Mouse (Mus musculus) heart, postnatal 10 days (tissue): ENCODE data around the gene Slc31a2. TPM values are rescaled to one million over a fixed set of nuclear protein-coding genes. Genes with fewer than 3 reads are reported as not detected.

Source experiments
- DNase-seq, 2 experiments: peaks; one replicate each; pipeline ENCODE4 v3.0.0; 2021
- intact Hi-C: fragments of 180-260 bp; cut with DNase I; formaldehyde crosslinking; loops from one replicate; pipeline ENCODE4 v1.15.1; 2025
- total RNA-seq, 2 experiments: library from RNA; stranded (reverse); gene quantifications; 2 replicates each; pipeline ENCODE4 v1.2.3; 2021

The Slc31a2 gene
- total RNA-seq, 2 experiments from 2014 or later = 12.5 to 13.4 TPM

- intact Hi-C loops = no loop called here
- DNase-seq = no peak
Measured at GRCm38 (mm10) chr4:62278081-62278480, 15.7 kb downstream of the Slc31a2 start.

GRCm38 (mm10) chr4:62281319-62281718 is 19.0 kb downstream of the Slc31a2 start:
- DNase-seq = no peak
- intact Hi-C loops = no loop called here

- intact Hi-C loops = no loop called here
- DNase-seq = no peak
Measured at GRCm38 (mm10) chr4:62282969-62283368, 20.6 kb downstream of the Slc31a2 start.

- DNase-seq = no peak
- intact Hi-C loops = no loop called here
Measured at GRCm38 (mm10) chr4:62285576-62285975, 23.2 kb downstream of the Slc31a2 start.

- intact Hi-C loops = no loop called here
- DNase-seq = peak; percentile 78 to 83
Measured at GRCm38 (mm10) chr4:62286257-62286991, 24.1 kb downstream of the Slc31a2 start.

GRCm38 (mm10) chr4:62286992-62287900 is 24.9 kb downstream of the Slc31a2 start:
- intact Hi-C loops = no loop called here
- peak; percentile 41 to 46 for DNase-seq

GRCm38 (mm10) chr4:62289226-62289625 is 26.9 kb downstream of the Slc31a2 start:
- no peak for DNase-seq
- intact Hi-C loops = no loop called here

GRCm38 (mm10) chr4:62290816-62291505 is 28.6 kb downstream of the Slc31a2 start:
- DNase-seq = no peak
- intact Hi-C loops = no loop called here

GRCm38 (mm10) chr4:62292461-62293180 is 30.3 kb downstream of the Slc31a2 start:
- intact Hi-C loops = no loop called here
- no peak for DNase-seq

GRCm38 (mm10) chr4:62293219-62293861 is 31.0 kb downstream of the Slc31a2 start:
- intact Hi-C loops = no loop called here
- no peak for DNase-seq

GRCm38 (mm10) chr4:62294741-62295140 is 32.4 kb downstream of the Slc31a2 start:
- DNase-seq = no peak
- intact Hi-C loops = no loop called here

- no peak for DNase-seq
- intact Hi-C loops = no loop called here
Measured at GRCm38 (mm10) chr4:62297280-62298130, 35.1 kb downstream of the Slc31a2 start.

- no peak for DNase-seq
- intact Hi-C loops = no loop called here
Measured at GRCm38 (mm10) chr4:62300001-62300400, 37.6 kb downstream of the Slc31a2 start.

GRCm38 (mm10) chr4:62302795-62303194 is 40.4 kb downstream of the Slc31a2 start:
- no peak for DNase-seq
- intact Hi-C loops = no loop called here

- intact Hi-C loops = no loop called here
- no peak for DNase-seq
Measured at GRCm38 (mm10) chr4:62303288-62303687, 40.9 kb downstream of the Slc31a2 start.

- intact Hi-C loops = no loop called here
- no peak for DNase-seq
Measured at GRCm38 (mm10) chr4:62306301-62306700, 43.9 kb downstream of the Slc31a2 start.

GRCm38 (mm10) chr4:62306840-62307239 is 44.5 kb downstream of the Slc31a2 start:
- intact Hi-C loops = no loop called here
- DNase-seq = no peak

GRCm38 (mm10) chr4:62308406-62308805 is 46.0 kb downstream of the Slc31a2 start:
- intact Hi-C loops = no loop called here
- DNase-seq = no peak

GRCm38 (mm10) chr4:62312821-62313220 is 50.5 kb downstream of the Slc31a2 start:
- DNase-seq = no peak
- intact Hi-C loops = no loop called here
